Mouse (Mus musculus) spleen, adult 2 months (tissue): Measurements from ENCODE around the gene Chst1.

Experiments
- CTCF ChIP-seq: fragments of 200-500 bp; IDR thresholded peaks from 2 replicates; pipeline ENCODE4 v1.5.1; 2011; ENCODE audit warnings: mild to moderate bottlenecking, inconsistent platforms; ENCODE audit not compliant: insufficient read depth, insufficient read length, insufficient replicate concordance; ENCODE audit errors: extremely low read depth
- POLR2A ChIP-seq: fragments of 200-500 bp; IDR thresholded peaks from 2 replicates; pipeline ENCODE4 v1.6.1; 2011; ENCODE audit warnings: low read depth, low read length, inconsistent platforms

DNA sequence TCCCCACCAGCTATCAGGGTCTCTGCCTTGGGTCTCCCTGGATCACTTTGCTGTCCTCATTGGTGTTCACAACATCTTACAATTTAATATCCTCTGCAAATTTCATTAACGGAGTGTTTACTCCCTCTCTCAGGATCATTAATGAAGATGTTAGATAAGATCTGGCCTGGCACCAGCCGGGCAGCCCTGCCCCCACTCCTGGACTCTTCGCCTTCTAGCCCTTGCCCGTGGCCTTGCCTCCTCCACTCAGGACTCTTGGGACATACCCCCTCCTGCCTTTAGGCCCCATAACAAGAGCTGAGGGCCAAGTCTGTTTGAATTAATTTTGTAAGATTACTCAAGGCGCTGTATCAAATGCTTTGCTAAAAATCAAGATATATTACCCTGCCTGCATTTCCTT lies 4.1 kb downstream of the Chst1 start:
- TF ChIP-seq CTCF (no peak), POLR2A (no peak)
